ENCODE assay signal across 24 mouse cellular contexts in genomic region chr3:67280247-67280646, GRCm38 (mm10).
A peak's percentile ranks its signal among the peaks of the same experiment; 100 is the strongest.
DNase-seq lines count a peak whose midpoint lies in the region; ATAC-seq lines count a peak whose summit lies in the region.
"Had no signal": no experiment of that assay in that cellular context is flagged by ENCODE, and none has a peak within 500 bp of the region (broad histone marks: within the 10 kb centered on the region; RNA-seq: fewer than 3 reads in every experiment).

No protein-coding gene starts in this region.

- H3K9ac ChIP-seq in liver, embryonic 15.5 days = no peak overlapping the region
- H3K9ac ChIP-seq: forebrain, embryonic 13.5 days; forebrain, postnatal 0 days; heart, embryonic 15.5 days; hindbrain, embryonic 13.5 days had no signal

- WGBS in liver, embryonic 15.5 days (ENCODE audit: insufficient replicate concordance) = 25% methylated on average over 3 of the region's 3 CpGs

- ATAC-seq in liver, embryonic 15.5 days (ENCODE audit: insufficient read depth) = peak; percentile 85
- peak; percentile 78 for ATAC-seq in megakaryocyte-erythroid progenitor cell, adult 5-6 weeks (replicated peaks; ENCODE audit: low FRiP score, low TSS enrichment, poor library complexity, severe bottlenecking)
- ATAC-seq: activated CD4-positive, CD25-positive, alpha-beta regulatory T cell, adult 4 months; CD4-positive, CD25-positive, alpha-beta regulatory T cell, adult 4 months; forebrain, embryonic 13.5 days; forebrain, postnatal 0 days; hindbrain, postnatal 0 days had no signal

- peak; percentile 2 for DNase-seq in c-Kit-negative CD71-positive TER-119-positive erythroid progenitor cells, embryonic 14.5 days (ENCODE audit: low read depth, low spot score)
- DNase-seq in c-Kit-positive CD71-positive TER-119-positive erythroid progenitor cells, embryonic 14.5 days (ENCODE audit: low spot score) = peak; percentile 47
- no peak for DNase-seq in thymus, postnatal 10 days (ENCODE audit: low spot score in 2 of 2)
- no peak for DNase-seq in adrenal gland, postnatal 14 days
- no peak for DNase-seq in urinary bladder, adult 2 months (ENCODE audit: low spot score)
- DNase-seq: adrenal gland, postnatal 25 days; cerebellum, adult 11-12 months; cerebellum, adult 9-10 months; cerebellum, postnatal 25 days; forebrain, postnatal 0 days; gastrocnemius, postnatal 14 days; heart, adult 2 months; heart, postnatal 14 days had no signal

- H3K36me3 ChIP-seq in liver, embryonic 15.5 days (replicated peaks) = no peaks in the 10 kb centered on the region
- H3K36me3 ChIP-seq: embryonic facial prominence, embryonic 10.5 days; heart, embryonic 15.5 days; hindbrain, embryonic 13.5 days had no signal

- no peaks in the 10 kb centered on the region for H3K27me3 ChIP-seq in liver, embryonic 15.5 days
- H3K27me3 ChIP-seq: forebrain, embryonic 13.5 days; heart, embryonic 15.5 days; hindbrain, embryonic 13.5 days had no signal

- no peak overlapping the region for H3K27ac ChIP-seq in liver, embryonic 15.5 days (replicated peaks)
- H3K27ac ChIP-seq: embryonic facial prominence, embryonic 10.5 days; forebrain, embryonic 13.5 days; heart, adult 2 months; heart, embryonic 15.5 days; hindbrain, embryonic 13.5 days; hindbrain, postnatal 0 days had no signal

- no peak overlapping the region for H3K4me2 ChIP-seq in liver, embryonic 15.5 days
- H3K4me2 ChIP-seq: forebrain, embryonic 13.5 days; heart, embryonic 11.5 days; heart, embryonic 15.5 days; hindbrain, embryonic 13.5 days had no signal

- no peak overlapping the region for H3K4me3 ChIP-seq in liver, embryonic 15.5 days (replicated peaks)
- H3K4me3 ChIP-seq: embryonic facial prominence, embryonic 10.5 days; forebrain, embryonic 13.5 days; heart, adult 2 months; heart, embryonic 15.5 days; hindbrain, embryonic 13.5 days had no signal

- H3K9me3 ChIP-seq in liver, embryonic 15.5 days (replicated peaks) = no peaks in the 10 kb centered on the region
- H3K9me3 ChIP-seq: embryonic facial prominence, embryonic 10.5 days; forebrain, embryonic 13.5 days; G1E; heart, embryonic 15.5 days; hindbrain, embryonic 13.5 days had no signal

- H3K4me1 ChIP-seq in liver, embryonic 15.5 days (replicated peaks) = peaks cover 4% of the 10 kb centered on the region; the same call in 1 of the 2 replicates
- H3K4me1 ChIP-seq: embryonic facial prominence, embryonic 10.5 days had no signal

Comparison
In these comparisons a context has a peak if more than half of its experiments do, and no peak if none do; other contexts are left out.
1. DNase-seq: peak in c-Kit-negative CD71-positive TER-119-positive erythroid progenitor cells, embryonic 14.5 days (single experiment) and c-Kit-positive CD71-positive TER-119-positive erythroid progenitor cells, embryonic 14.5 days (single experiment); none in thymus, postnatal 10 days (0 of 2), adrenal gland, postnatal 14 days (single experiment) and urinary bladder, adult 2 months (single experiment).